Mouse (Mus musculus): ENCODE data around the gene Ptges3. TPM values are rescaled to one million over a fixed set of nuclear protein-coding genes. Genes with fewer than 3 reads are reported as not detected.

Ptges3 gene
- polyA plus RNA-seq, 2 experiments = 40.1 to 233 TPM

- TF ChIP-seq CTCF (IDR thresholded peaks at IDR 0.05; ENCODE audit: low read depth) (no peak), EP300 (IDR thresholded peaks at IDR 0.05; ENCODE audit: low read depth) (no peak)
- Histone ChIP-seq H3K27me3 (ENCODE audit: control insufficient read depth, insufficient read depth, low read length) (no peaks in the 10 kb centered on the region), H3K4me3 (ENCODE audit: insufficient read depth in 1 of 2, low read depth in 2 of 2, low read length in 2 of 2) (peak overlapping the region; percentile 39 to 74), H3K4me1 (replicated peaks; ENCODE audit: control insufficient read depth in 2 of 2, insufficient read depth in 2 of 2, low read length in 1 of 2) (peaks cover 44 to 48% of the 10 kb centered on the region in 2 experiments), H3K4me2 (ENCODE audit: low read depth) (peak overlapping the region; percentile 88), H3K27ac (peak overlapping the region; percentile 96), H3K9me3 (ENCODE audit: control insufficient read depth, low read length) (no peaks in the 10 kb centered on the region), H3K36me3 (replicated peaks; ENCODE audit: control insufficient read depth, insufficient read depth, low read depth) (peaks cover 4% of the 10 kb centered on the region), H3K9ac (replicated peaks) (peak overlapping the region; percentile 59)
- WGBS (ENCODE audit: insufficient replicate concordance) = 14% methylated on average over 9 of the region's 9 CpGs
- DNase-seq (ENCODE audit: low read depth in 3 of 3, low spot score in 3 of 3) (no peak), ATAC-seq (ENCODE audit: insufficient read depth) (no peak)
These were observed 36.4 kb downstream of the Ptges3 start for GRCm38 (mm10) chr10:128095003-128095636.

GRCm38 (mm10) chr10:128096313-128096692 lies 37.5 kb downstream of the Ptges3 start:
- ATAC-seq (ENCODE audit: insufficient read depth) (no peak), DNase-seq (ENCODE audit: low read depth in 3 of 3, low spot score in 3 of 3) (no peak)
- Histone ChIP-seq H3K4me3 (ENCODE audit: insufficient read depth in 1 of 2, low read depth in 2 of 2, low read length in 2 of 2) (peak overlapping the region; percentile 49 to 88), H3K4me2 (ENCODE audit: low read depth) (peak overlapping the region; percentile 88), H3K27ac (peak overlapping the region; percentile 50), H3K4me1 (replicated peaks; ENCODE audit: control insufficient read depth in 2 of 2, insufficient read depth in 2 of 2, low read length in 1 of 2) (peaks cover 38 to 40% of the 10 kb centered on the region in 2 experiments), H3K9me3 (ENCODE audit: control insufficient read depth, low read length) (no peaks in the 10 kb centered on the region), H3K27me3 (ENCODE audit: control insufficient read depth, insufficient read depth, low read length) (no peaks in the 10 kb centered on the region), H3K36me3 (replicated peaks; ENCODE audit: control insufficient read depth, insufficient read depth, low read depth) (no peaks in the 10 kb centered on the region; the same call in 1 of the 2 replicates), H3K9ac (replicated peaks) (peak overlapping the region; percentile 43; the same call in 1 of the 2 replicates)
- no peak for TF ChIP-seq CTCF (IDR thresholded peaks at IDR 0.05; ENCODE audit: low read depth)
- TF ChIP-seq EP300 (IDR thresholded peaks at IDR 0.05; ENCODE audit: low read depth) = no peak
- 14% methylated on average over 4 of the region's 4 CpGs for WGBS (ENCODE audit: insufficient replicate concordance)

GRCm38 (mm10) chr10:128096693-128097586 lies 38.2 kb downstream of the Ptges3 start:
- TF ChIP-seq CTCF (IDR thresholded peaks at IDR 0.05; ENCODE audit: low read depth) = peak; percentile 8; the same call in 1 of the 2 replicates
- TF ChIP-seq EP300 (IDR thresholded peaks at IDR 0.05; ENCODE audit: low read depth) = no peak
- Histone ChIP-seq H3K36me3 (replicated peaks; ENCODE audit: control insufficient read depth, insufficient read depth, low read depth) (no peaks in the 10 kb centered on the region; the same call in 1 of the 2 replicates), H3K4me2 (ENCODE audit: low read depth) (peak overlapping the region; percentile 88), H3K27me3 (ENCODE audit: control insufficient read depth, insufficient read depth, low read length) (no peaks in the 10 kb centered on the region), H3K4me1 (replicated peaks; ENCODE audit: control insufficient read depth in 2 of 2, insufficient read depth in 2 of 2, low read length in 1 of 2) (peaks cover 35 to 36% of the 10 kb centered on the region in 2 experiments), H3K9me3 (ENCODE audit: control insufficient read depth, low read length) (no peaks in the 10 kb centered on the region), H3K4me3 (ENCODE audit: insufficient read depth in 1 of 2, low read depth in 2 of 2, low read length in 2 of 2) (peak overlapping the region; percentile 80 to 88), H3K9ac (replicated peaks) (peak overlapping the region; percentile 89), H3K27ac (peak overlapping the region; percentile 20)
- under 1% methylated on average over 86 of the region's 86 CpGs for WGBS (ENCODE audit: insufficient replicate concordance)
- DNase-seq (ENCODE audit: low read depth in 3 of 3, low spot score in 3 of 3) (peak in 2 of 3 experiments; percentile 64 to 71), ATAC-seq (ENCODE audit: insufficient read depth) (peak; percentile 55)

GRCm38 (mm10) chr10:128097587-128097971 lies 38.8 kb downstream of the Ptges3 start:
- Histone ChIP-seq H3K27me3 (ENCODE audit: control insufficient read depth, insufficient read depth, low read length) (no peaks in the 10 kb centered on the region), H3K4me3 (ENCODE audit: insufficient read depth in 1 of 2, low read depth in 2 of 2, low read length in 2 of 2) (peak overlapping the region; percentile 80 to 88), H3K36me3 (replicated peaks; ENCODE audit: control insufficient read depth, insufficient read depth, low read depth) (no peaks in the 10 kb centered on the region; the same call in none of the 2 replicates), H3K9ac (replicated peaks) (peak overlapping the region; percentile 89), H3K9me3 (ENCODE audit: control insufficient read depth, low read length) (no peaks in the 10 kb centered on the region), H3K4me1 (replicated peaks; ENCODE audit: control insufficient read depth in 2 of 2, insufficient read depth in 2 of 2, low read length in 1 of 2) (peaks cover 32 to 34% of the 10 kb centered on the region in 2 experiments), H3K4me2 (ENCODE audit: low read depth) (peak overlapping the region; percentile 88), H3K27ac (peak overlapping the region; percentile 20)
- TF ChIP-seq CTCF (IDR thresholded peaks at IDR 0.05; ENCODE audit: low read depth) (no peak), EP300 (IDR thresholded peaks at IDR 0.05; ENCODE audit: low read depth) (no peak)
- DNase-seq (ENCODE audit: low read depth in 3 of 3, low spot score in 3 of 3) (no peak), ATAC-seq (ENCODE audit: insufficient read depth) (no peak)
- under 1% methylated on average over 13 of the region's 13 CpGs for WGBS (ENCODE audit: insufficient replicate concordance)

All from liver, embryonic 14.5 days (tissue).